Mouse (Mus musculus) granulocyte monocyte progenitor cell, adult 5-6 weeks (primary cell): Measurements from ENCODE around the gene Reck. TPM values are rescaled to one million over a fixed set of nuclear protein-coding genes. Genes with fewer than 3 reads are reported as not detected.

Source experiments
- ATAC-seq: replicated peaks from 2 replicates; pipeline ENCODE4 v1.8.0; 2016; ENCODE audit warnings: mild to moderate bottlenecking, moderate TSS enrichment, inconsistent platforms; ENCODE audit not compliant: poor library complexity, severe bottlenecking
- total RNA-seq, 2 experiments: library from RNA; stranded (forward) in 1 of 2; stranded (reverse) in 1 of 2; fragments of 200-712, 200-1000 nt in 1 of 2; fragments of >200 nt in 1 of 2; fragmentation: Nextera tagmentation in 1 of 2; gene quantifications; 2 replicates each; pipeline ENCODE4 v1.2.3; 2014 to 2017

Gene Reck
- total RNA-seq, 2 experiments from 2014 or later, result 1.4 to 5.5 TPM

- peak; percentile 87 for ATAC-seq
Observed at GRCm38 (mm10) chr4:43965856-43966535, 90.7 kb downstream of the Reck start.

GRCm38 (mm10) chr4:43968650-43969049 is 93.3 kb downstream of the Reck start:
- ATAC-seq, result no peak

- no peak for ATAC-seq
Observed at GRCm38 (mm10) chr4:43969373-43969772, 94.0 kb downstream of the Reck start.

- ATAC-seq, result no peak
Observed at GRCm38 (mm10) chr4:43970393-43971330, 95.3 kb downstream of the Reck start.

GRCm38 (mm10) chr4:43971541-43972136 is 96.3 kb downstream of the Reck start:
- peak; percentile 1; the same call in 1 of the 2 replicates for ATAC-seq

GRCm38 (mm10) chr4:43972137-43972591 is 96.8 kb downstream of the Reck start:
- peak; percentile 74 for ATAC-seq

GRCm38 (mm10) chr4:43973526-43973981 is 98.2 kb downstream of the Reck start:
- peak; percentile 75 for ATAC-seq

GRCm38 (mm10) chr4:43974914-43975616 is 99.7 kb downstream of the Reck start:
- peak; percentile 28 for ATAC-seq

GRCm38 (mm10) chr4:43976223-43976740 is 101.0 kb downstream of the Reck start:
- ATAC-seq, result no peak

GRCm38 (mm10) chr4:43978521-43979443 is 103.5 kb downstream of the Reck start:
- ATAC-seq, result no peak

GRCm38 (mm10) chr4:43979746-43980145 is 104.4 kb downstream of the Reck start:
- ATAC-seq, result no peak

GRCm38 (mm10) chr4:43980236-43980635 is 104.9 kb downstream of the Reck start:
- ATAC-seq, result no peak

- no peak for ATAC-seq
Observed at GRCm38 (mm10) chr4:43980846-43981245, 105.5 kb downstream of the Reck start.

GRCm38 (mm10) chr4:43981251-43981650 is 105.9 kb downstream of the Reck start:
- ATAC-seq, result no peak

GRCm38 (mm10) chr4:43982053-43982732 is 106.9 kb downstream of the Reck start:
- peak; percentile 97 for ATAC-seq

- ATAC-seq, result no peak
Observed at GRCm38 (mm10) chr4:43983181-43983580, 107.9 kb downstream of the Reck start, which contains the start of gene Ccin. Ccin (plus strand) TSS chr4:43983483.

GRCm38 (mm10) chr4:43983756-43984155 is 108.4 kb downstream of the Reck start:
- ATAC-seq, result no peak

- no peak for ATAC-seq
Observed at GRCm38 (mm10) chr4:43984326-43984725, 109.0 kb downstream of the Reck start.
